Mouse (Mus musculus) heart, embryonic 14.5 days (tissue): ENCODE results near the gene Phf13. TPM values are rescaled to one million over a fixed set of nuclear protein-coding genes. Genes with fewer than 3 reads are reported as not detected.

Experiments
- polyA plus RNA-seq: library from polyadenylated mRNA; unstranded; fragments of >200 nt; fragmentation: Nextera tagmentation; extraction: Ambion mirVana; gene quantifications from 2 replicates; pipeline ENCODE4 v1.2.1, GENCODE M21; 2014

The Phf13 gene
- polyA plus RNA-seq, 1 experiment from 2014 or later, result 14.8 TPM

Other genes with a start within 250 kb of the Phf13 start
- gene Camta1, start 134.4 kb downstream of the Phf13 start, polyA plus RNA-seq, result 150 and 167 TPM in 2 replicates
- 51.8 and 54.6 TPM in 2 replicates for gene Dnajc11, start 62.6 kb downstream of the Phf13 start, polyA plus RNA-seq
- 24.0 and 26.5 TPM in 2 replicates for gene Thap3, start 7.3 kb downstream of the Phf13 start, polyA plus RNA-seq
- gene Klhl21, start 12.5 kb upstream of the Phf13 start, polyA plus RNA-seq, result 17.8 and 19.3 TPM in 2 replicates
- 11.5 and 15.8 TPM in 2 replicates for gene Zbtb48, start 31.4 kb upstream of the Phf13 start, polyA plus RNA-seq
- gene Tas1r1, start 42.3 kb upstream of the Phf13 start, polyA plus RNA-seq, result 0.09 and 0.20 TPM in 2 replicates
- gene Nol9, start 43.1 kb upstream of the Phf13 start, polyA plus RNA-seq, result 16.2 and 16.8 TPM in 2 replicates
- gene Plekhg5, start 76.2 kb upstream of the Phf13 start, polyA plus RNA-seq, result 8.5 and 8.6 TPM in 2 replicates
- 0.34 and 0.43 TPM in 2 replicates for gene Tnfrsf25, start 119.7 kb upstream of the Phf13 start, polyA plus RNA-seq
- gene Espn, start 156.1 kb upstream of the Phf13 start, polyA plus RNA-seq, result 0.63 and 0.76 TPM in 2 replicates
- not detected in 2 replicates for gene Hes2, start 162.6 kb upstream of the Phf13 start, polyA plus RNA-seq
- 62.8 and 72.9 TPM in 2 replicates for gene Acot7, start 181.9 kb upstream of the Phf13 start, polyA plus RNA-seq